Mouse (Mus musculus): ENCODE data around the gene Rasgrf1. TPM values are rescaled to one million over a fixed set of nuclear protein-coding genes. Genes with fewer than 3 reads are reported as not detected.
A peak's percentile ranks its signal among the peaks of the same experiment; 100 is the strongest.

Gene Rasgrf1
- under 1 TPM in 6 of 26 experiments, not detected in 20; 0.16 to 0.37 (median 0.26) TPM for total RNA-seq (2018; cell fraction: chromatin; rRNA removed)
- under 1 TPM in 13 of 26 experiments, not detected in 13; 0.03 to 0.11 (median 0.07) TPM for total RNA-seq (2018; cell fraction: cytosol; rRNA removed)
- under 1 TPM in 12 of 26 experiments, not detected in 14; 0.18 to 0.66 (median 0.34) TPM for total RNA-seq (2018; cell fraction: nucleus; rRNA removed)
- polyA plus RNA-seq (2018): not detected in 3 replicates

DNA sequence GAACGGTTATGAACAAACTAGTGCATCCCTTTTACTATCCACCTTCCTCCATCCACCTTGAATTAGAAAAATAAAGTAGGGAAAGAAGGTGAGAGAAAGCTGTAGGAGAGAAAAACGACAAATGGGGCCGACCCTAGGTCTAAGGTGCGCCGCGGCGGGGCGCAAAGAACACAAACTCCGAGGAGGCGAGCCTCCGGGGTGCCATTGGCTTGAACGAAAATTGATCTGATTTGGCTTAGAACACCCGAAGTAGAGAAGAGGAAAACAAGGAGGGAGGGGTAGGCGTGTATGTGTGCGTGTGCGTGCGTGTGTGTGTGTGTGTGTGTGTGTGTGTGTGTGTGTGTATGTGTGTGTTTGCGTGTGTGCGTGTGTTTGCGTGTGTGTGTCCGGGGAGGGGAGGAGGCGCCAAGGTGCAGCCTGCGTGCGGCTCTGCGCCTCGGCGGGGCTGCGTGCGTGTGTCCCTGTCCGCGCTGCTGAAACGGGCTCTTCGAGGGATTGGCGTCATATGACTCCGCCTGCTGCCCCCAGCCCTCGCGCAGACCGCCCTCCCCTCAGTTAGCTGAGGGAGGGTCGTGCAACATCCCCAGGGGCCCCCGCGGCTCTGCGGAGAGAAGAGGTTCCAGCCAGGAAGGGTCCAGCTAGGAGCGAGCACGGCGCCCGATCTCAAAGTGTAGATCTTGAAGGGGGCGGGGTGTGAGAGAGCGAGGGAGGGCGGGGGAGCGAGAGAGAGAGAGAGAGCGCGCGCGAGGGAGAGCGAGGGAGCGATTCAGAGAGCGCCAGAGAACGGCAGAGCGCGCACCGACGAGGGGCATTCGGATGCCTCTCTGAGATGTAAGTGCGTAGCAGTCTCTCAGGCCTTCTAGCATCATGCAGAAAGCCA is at the start of gene Rasgrf1:
TSS of gene Rasgrf1 (plus strand) at position 778 of the 880 bp plus-strand sequence.
- H3K4me3 ChIP-seq (ENCODE audit: inconsistent target): no peak within 1 kb of the TSS

DNA sequence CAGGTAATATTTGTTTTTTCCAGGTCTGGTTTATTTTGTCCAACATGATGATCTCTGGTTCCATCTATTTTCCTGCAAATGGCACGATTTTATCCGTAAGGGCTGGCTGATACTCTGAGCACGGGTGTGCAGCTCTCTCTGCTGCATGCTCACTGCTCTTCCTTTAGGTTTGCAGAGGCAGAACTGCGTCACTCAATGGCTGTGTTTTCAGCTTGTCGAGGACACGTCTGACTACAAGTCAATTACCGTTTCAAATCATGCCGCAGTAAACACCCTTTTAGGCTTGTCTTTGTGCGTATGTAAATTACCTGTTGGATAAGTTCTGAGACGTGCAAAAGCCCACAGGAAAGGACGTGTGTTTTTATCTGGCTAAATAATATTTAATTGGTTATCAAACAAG is 49.6 kb upstream of the Rasgrf1 start:
- no peak overlapping the region for H3K4me3 ChIP-seq (ENCODE audit: inconsistent target)
- no peaks in the 10 kb centered on the region for H3K36me3 ChIP-seq (ENCODE audit: inconsistent target)
- 91% methylated on average over 11 of the region's 11 CpGs for WGBS (ENCODE audit: missing documents)
- no peaks in the 10 kb centered on the region for H3K79me2 ChIP-seq (ENCODE audit: inconsistent target)
- no peak overlapping the region for H3K27ac ChIP-seq

More for the DNA sequence above, at the start of gene Rasgrf1:
- WGBS (ENCODE audit: missing documents): 2% methylated on average over 56 of the region's 64 CpGs
- no peaks in the 10 kb centered on the region for H3K36me3 ChIP-seq (ENCODE audit: inconsistent target)
- no peak within 1 kb of the TSS for H3K27ac ChIP-seq
- no peaks in the 10 kb centered on the region for H3K79me2 ChIP-seq (ENCODE audit: inconsistent target)

GRCm38 (mm10) chr9:89860584-89860983 is 49.1 kb upstream of the Rasgrf1 start:
- no peaks in the 10 kb centered on the region for H3K79me2 ChIP-seq (ENCODE audit: inconsistent target)
- H3K4me3 ChIP-seq (ENCODE audit: inconsistent target): no peak overlapping the region
- no peaks in the 10 kb centered on the region for H3K36me3 ChIP-seq (ENCODE audit: inconsistent target)
- WGBS (ENCODE audit: missing documents): 68% methylated on average over 6 of the region's 6 CpGs
- no peak overlapping the region for H3K27ac ChIP-seq

DNA sequence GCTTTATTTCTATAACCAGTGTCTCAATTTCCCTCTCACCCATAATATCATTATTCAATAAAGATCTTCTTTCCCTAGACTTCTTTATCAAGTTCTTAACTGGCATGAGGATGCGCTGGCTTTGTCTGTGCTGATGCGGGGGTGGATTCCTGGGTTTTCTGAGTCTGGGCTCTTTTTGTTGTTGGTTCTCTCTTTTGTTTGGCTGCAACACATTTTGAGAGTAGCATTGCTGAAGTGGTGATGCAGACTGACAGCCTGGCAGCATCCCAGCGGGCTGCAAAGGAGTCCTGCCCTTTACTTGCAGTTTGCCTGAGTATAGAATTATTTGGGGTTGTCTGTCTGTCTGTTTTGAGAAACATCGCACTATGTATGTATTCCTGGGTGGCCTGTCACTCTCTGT is 42.6 kb upstream of the Rasgrf1 start:
- Histone ChIP-seq H3K27ac (no peak overlapping the region), H3K4me3 (ENCODE audit: inconsistent target) (no peak overlapping the region), H3K36me3 (ENCODE audit: inconsistent target) (no peaks in the 10 kb centered on the region), H3K79me2 (ENCODE audit: inconsistent target) (no peaks in the 10 kb centered on the region)
- WGBS (ENCODE audit: missing documents): 94% methylated on average over 4 of the region's 4 CpGs

DNA sequence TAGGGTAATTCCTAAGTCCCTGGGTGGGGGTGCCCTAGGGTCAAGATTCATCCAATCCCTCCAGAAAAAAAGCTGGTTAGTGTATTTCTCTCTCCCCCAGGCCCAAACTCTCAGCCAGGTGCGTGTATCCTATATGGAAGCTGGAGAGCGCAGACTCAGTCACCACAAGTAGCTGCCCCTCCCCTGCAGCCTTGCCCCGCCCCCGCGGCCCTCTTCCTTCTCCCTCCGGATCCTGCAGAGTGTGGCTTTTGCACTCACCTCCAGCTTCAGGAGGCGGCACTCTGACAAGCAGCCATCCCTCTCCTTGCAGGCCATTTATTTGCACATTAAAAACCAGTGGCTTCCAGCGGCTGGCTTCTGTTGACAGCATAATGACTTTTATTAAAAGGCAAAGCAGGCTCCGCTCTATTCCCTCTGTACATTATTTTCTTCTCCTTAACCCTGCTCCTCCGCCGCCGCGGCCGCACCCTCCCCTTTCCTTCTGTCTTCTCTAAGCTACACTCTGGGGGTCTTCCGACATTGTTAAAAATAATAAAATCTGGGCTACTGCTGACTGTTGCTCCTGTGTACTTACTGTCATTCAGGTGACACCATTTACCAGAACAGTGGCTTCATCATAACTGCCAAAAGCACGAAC is 41.5 kb upstream of the Rasgrf1 start:
- WGBS (ENCODE audit: missing documents): 78% methylated on average over 16 of the region's 16 CpGs
- H3K36me3 ChIP-seq (ENCODE audit: inconsistent target): no peaks in the 10 kb centered on the region
- no peak overlapping the region for H3K4me3 ChIP-seq (ENCODE audit: inconsistent target)
- no peaks in the 10 kb centered on the region for H3K79me2 ChIP-seq (ENCODE audit: inconsistent target)
- no peak overlapping the region for H3K27ac ChIP-seq

DNA sequence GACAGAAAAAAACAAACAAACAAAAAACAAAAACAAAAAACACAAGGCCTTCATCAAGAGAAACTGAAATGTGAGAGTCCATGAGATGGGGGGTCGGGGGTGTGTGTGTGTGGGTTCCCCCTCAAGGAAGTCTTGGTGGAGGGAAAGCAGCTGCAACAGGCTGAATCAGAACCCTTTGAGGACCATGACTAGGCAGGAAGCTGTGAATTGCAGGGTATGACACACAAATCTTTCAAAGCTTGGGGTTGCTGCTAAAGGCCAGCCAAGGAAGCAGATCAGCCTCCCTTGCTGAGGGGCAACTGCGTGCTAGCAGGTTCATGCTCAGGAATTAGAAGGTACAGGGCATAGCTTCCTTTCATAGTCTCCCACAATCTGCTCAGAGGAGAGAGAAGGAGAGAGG is 40.1 kb upstream of the Rasgrf1 start:
- no peak overlapping the region for H3K27ac ChIP-seq
- WGBS (ENCODE audit: missing documents): 22% methylated on average over 2 of the region's 2 CpGs

GRCm38 (mm10) chr9:89870531-89871150 is 39.1 kb upstream of the Rasgrf1 start:
- Histone ChIP-seq H3K27ac (no peak overlapping the region), H3K36me3 (ENCODE audit: inconsistent target) (no peaks in the 10 kb centered on the region), H3K4me3 (ENCODE audit: inconsistent target) (no peak overlapping the region), H3K79me2 (ENCODE audit: inconsistent target) (no peaks in the 10 kb centered on the region)
- 81% methylated on average over 8 of the region's 8 CpGs for WGBS (ENCODE audit: missing documents)

More for the DNA sequence above, 40.1 kb upstream of the Rasgrf1 start:
- Histone ChIP-seq H3K4me3 (ENCODE audit: inconsistent target) (no peak overlapping the region), H3K36me3 (ENCODE audit: inconsistent target) (no peaks in the 10 kb centered on the region), H3K79me2 (ENCODE audit: inconsistent target) (no peaks in the 10 kb centered on the region)

DNA sequence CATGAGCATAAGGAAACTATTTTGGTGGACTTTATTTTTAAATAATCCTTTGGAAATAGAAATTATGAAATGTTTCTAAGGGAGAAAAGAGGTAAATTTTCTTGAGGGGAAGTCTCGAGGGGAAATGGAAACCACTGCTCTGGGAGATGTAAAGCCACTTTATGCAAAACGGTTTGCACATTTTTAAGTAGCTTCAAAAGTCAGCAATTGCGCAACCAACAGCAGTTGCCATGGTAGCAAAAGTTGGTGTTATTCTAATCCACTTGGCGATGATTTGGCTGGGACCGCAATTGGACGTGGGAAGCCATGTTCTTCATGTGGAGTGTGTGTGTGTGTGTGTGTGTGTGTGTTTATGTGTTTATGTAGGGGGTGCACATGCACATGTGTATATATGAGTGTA is 37.6 kb upstream of the Rasgrf1 start:
- Histone ChIP-seq H3K36me3 (ENCODE audit: inconsistent target) (no peaks in the 10 kb centered on the region), H3K27ac (peak overlapping the region; percentile 25; the same call in 1 of the 2 replicates), H3K79me2 (ENCODE audit: inconsistent target) (no peaks in the 10 kb centered on the region), H3K4me3 (ENCODE audit: inconsistent target) (no peak overlapping the region)
- 1% methylated on average over 6 of the region's 6 CpGs for WGBS (ENCODE audit: missing documents)

DNA sequence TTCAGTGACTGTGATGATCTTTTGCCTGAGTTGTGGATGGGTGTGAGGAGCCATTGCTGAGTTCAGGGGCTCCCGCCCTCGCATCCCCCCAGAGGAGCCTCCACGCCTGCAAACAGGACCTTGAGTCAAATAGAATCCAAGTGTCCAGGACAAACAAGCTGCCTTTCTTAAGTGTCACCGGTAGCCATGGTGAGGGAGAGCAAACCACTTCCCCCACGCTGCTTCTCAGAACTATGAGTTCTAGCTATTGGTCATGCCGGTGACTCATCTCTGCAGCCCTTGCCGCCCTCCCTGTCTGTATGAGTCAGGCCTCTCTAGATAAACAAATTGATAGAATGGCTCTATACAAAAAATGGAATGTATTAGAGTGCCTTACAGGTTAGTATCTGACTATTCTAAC is 35.3 kb upstream of the Rasgrf1 start:
- H3K79me2 ChIP-seq (ENCODE audit: inconsistent target): no peaks in the 10 kb centered on the region
- no peak overlapping the region for H3K4me3 ChIP-seq (ENCODE audit: inconsistent target)
- 19% methylated on average over 7 of the region's 7 CpGs for WGBS (ENCODE audit: missing documents)
- no peaks in the 10 kb centered on the region for H3K36me3 ChIP-seq (ENCODE audit: inconsistent target)
- 0 out of 2 replicates have a peak overlapping the region, but pooled peaks have one; percentile 4 for H3K27ac ChIP-seq

DNA sequence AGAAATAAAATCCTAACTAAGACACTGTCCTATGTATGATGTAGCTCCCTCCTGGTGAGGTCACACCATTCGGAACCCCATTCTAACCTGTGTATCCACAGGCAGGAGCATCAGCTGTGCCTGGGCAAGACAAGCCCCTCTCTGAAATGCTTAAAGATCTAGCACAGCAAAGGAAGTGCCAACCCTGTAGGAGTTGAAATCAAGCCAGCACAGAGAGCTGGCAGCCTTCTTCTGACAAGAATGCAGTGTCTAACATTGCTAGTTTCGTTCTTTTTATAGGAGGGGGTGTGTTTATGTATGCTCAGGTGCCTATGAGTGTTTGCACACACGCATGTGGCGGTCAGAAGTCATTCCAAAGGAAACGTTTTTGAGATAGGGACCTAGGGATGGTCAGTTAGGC is 34.2 kb upstream of the Rasgrf1 start:
- Histone ChIP-seq H3K36me3 (ENCODE audit: inconsistent target) (no peaks in the 10 kb centered on the region), H3K4me3 (ENCODE audit: inconsistent target) (no peak overlapping the region), H3K79me2 (ENCODE audit: inconsistent target) (no peaks in the 10 kb centered on the region), H3K27ac (no peak overlapping the region)
- 85% methylated on average over 5 of the region's 5 CpGs for WGBS (ENCODE audit: missing documents)

- no peak overlapping the region for H3K27ac ChIP-seq
- no peaks in the 10 kb centered on the region for H3K36me3 ChIP-seq (ENCODE audit: inconsistent target)
- no peak overlapping the region for H3K4me3 ChIP-seq (ENCODE audit: inconsistent target)
- WGBS (ENCODE audit: missing documents): 66% methylated on average over 11 of the region's 11 CpGs
- H3K79me2 ChIP-seq (ENCODE audit: inconsistent target): no peaks in the 10 kb centered on the region
These were observed 31.2 kb upstream of the Rasgrf1 start for GRCm38 (mm10) chr9:89878471-89879020.

- 49% methylated on average over 31 of the region's 31 CpGs for WGBS (ENCODE audit: missing documents)
- H3K4me3 ChIP-seq (ENCODE audit: inconsistent target): no peak overlapping the region
- H3K79me2 ChIP-seq (ENCODE audit: inconsistent target): no peaks in the 10 kb centered on the region
- no peaks in the 10 kb centered on the region for H3K36me3 ChIP-seq (ENCODE audit: inconsistent target)
- H3K27ac ChIP-seq: no peak overlapping the region
These were observed 30.1 kb upstream of the Rasgrf1 start for GRCm38 (mm10) chr9:89879574-89879973.

DNA sequence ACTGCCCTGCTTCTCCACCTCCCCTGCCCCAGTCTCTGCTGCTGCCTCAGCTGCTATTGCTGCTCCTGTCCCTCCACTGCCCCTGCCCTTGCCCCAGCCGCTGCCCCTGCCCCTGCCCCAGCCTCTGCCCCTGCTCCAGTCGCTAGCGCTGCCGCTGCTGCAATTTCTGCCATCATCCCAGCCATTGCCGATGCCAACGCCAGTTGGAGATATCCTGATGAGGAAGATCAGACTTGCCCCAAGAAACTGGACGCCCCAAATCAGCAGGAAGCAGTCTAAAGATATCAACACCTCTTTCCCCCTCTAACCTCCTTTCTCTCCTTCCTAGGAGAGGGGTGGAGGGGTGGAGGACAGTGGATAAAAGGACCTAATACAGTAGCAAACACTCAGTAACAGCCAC is 28.2 kb upstream of the Rasgrf1 start:
- no peak overlapping the region for H3K27ac ChIP-seq
- no peaks in the 10 kb centered on the region for H3K79me2 ChIP-seq (ENCODE audit: inconsistent target)
- no peaks in the 10 kb centered on the region for H3K36me3 ChIP-seq (ENCODE audit: inconsistent target)
- WGBS (ENCODE audit: missing documents): 45% methylated on average over 6 of the region's 7 CpGs
- H3K4me3 ChIP-seq (ENCODE audit: inconsistent target): no peak overlapping the region

DNA sequence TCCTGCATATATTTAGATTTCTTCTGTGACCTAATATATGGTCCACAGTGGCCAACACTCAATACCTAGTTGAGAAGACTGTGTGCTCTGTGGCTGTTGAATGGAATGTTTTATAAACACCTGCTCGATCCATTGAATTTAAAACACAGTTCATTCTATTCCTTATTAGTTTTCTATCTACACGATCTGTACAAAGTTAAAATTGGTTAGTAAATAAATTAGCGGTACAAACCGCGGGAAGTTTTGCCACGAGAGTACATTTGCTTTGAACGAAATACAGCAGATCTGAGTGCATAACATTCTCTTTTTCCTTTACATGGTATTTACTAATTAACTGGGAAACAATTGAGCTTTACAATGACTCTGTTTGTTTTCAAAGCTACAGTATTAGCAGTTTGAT is 27.1 kb upstream of the Rasgrf1 start:
- no peaks in the 10 kb centered on the region for H3K36me3 ChIP-seq (ENCODE audit: inconsistent target)
- H3K4me3 ChIP-seq (ENCODE audit: inconsistent target): no peak overlapping the region
- no peaks in the 10 kb centered on the region for H3K79me2 ChIP-seq (ENCODE audit: inconsistent target)
- 53% methylated on average over 7 of the region's 7 CpGs for WGBS (ENCODE audit: missing documents)
- H3K27ac ChIP-seq: no peak overlapping the region

Data from macrophage (primary cell).